Mouse (Mus musculus): ENCODE measurements around the gene Pex11g.
A peak's percentile ranks its signal among the peaks of the same experiment; 100 is the strongest.

DNA sequence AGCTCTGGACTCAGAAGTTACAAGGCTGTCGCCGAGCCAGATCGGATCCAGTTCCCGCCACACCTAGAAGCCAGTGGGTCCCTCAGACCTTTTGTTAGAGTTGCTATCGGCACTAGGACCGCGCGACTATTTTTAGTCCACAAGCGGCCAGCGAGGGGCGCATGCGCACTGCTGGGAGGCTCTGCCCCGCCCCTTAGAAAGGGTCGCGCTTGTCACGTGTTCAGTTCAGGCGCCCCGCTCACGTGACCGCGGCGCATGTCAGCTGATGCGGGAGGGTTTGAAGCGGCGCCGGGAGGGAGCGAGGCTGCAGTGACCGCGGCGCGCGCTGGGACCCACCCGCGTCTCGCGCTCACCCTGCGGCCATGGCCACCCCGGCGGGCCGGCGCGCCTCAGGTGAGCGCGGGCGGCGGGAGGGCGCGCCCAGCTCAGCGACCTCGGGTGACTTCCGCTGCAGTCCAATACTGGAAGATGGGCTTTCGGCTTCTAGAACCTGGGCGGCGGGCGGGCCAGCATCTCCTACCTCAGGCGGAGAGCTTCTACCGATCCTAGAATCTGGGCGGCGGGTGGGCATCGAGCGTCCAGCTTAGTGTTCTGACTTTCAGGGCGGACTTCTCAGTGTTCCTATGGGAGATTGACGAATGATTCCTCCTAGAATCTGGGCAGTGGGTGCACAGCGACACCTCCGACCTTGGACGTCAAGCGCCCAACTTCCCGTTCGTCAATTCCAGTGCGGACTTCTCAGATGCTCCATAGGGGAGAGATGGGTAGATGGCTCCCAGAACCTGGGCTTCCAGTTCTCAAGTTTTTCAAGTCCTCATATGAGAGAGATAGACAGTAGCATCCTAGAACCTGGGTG is 33.0 kb upstream of the Pex11g start, which contains the start of gene Mcoln1:
- TF ChIP-seq CTCF (IDR thresholded peaks at IDR 0.05; ENCODE audit: low read depth, low read length) (no peak), POLR2A (IDR thresholded peaks at IDR 0.05; ENCODE audit: extremely low read depth, insufficient read depth, low read length) (peak; percentile 70)
